Mouse (Mus musculus) thymus, postnatal 0 days (tissue): ENCODE measurements at regions not wholly inside any gene's neighbourhood (a gene's known extent, or its start where the extent isn't known, plus 50 kb on each side); places are given as distances from the start of the nearest gene placed in this dataset.

ENCODE experiments used
- DNase-seq: peaks from one replicate; pipeline ENCODE4 v3.0.0-alpha.2; 2015; ENCODE audit warnings: low spot score

GRCm38 (mm10) chr4:127862875-127863274, 107.9 kb downstream of the CK137956 start:
- no peak for DNase-seq

DNA sequence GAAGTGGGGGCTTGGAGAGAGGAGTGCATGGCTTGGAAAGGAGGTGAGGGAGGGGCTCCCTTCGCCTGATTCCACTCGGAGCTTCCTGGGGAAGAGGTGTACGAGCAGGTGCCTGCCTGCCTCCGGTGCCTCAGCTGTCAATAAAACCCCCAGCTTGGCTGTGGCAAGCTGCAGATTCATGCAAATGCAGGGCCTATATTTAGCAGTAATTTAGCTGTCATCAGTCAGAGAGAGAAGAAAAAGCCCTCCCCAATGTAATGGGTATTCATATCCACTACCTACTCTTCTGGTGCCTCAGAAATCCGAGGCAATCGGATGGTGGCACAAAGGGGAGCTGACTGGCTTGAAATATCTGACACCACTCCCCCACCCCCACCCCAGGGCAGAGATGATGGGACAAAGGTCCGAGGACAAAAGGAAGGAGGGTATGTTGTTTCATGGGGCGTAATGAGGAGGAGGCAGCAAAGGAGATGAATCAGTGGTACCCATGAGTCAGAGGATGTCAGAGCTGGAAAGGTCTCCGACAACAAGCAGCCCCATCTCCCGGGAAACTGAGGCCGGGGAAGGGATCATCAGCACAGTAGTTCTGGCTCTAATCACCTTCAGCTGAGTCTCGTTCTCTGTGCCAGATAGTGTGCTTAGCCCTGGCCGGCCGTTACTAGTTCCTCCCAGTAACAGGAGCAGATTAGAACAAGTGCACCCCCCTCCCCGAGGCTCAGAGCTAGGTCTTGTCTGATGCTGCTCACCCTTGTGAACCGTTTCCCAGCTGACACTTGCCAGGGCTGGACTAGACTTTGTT, 109.2 kb downstream of the CK137956 start:
- DNase-seq, result no peak

GRCm38 (mm10) chr4:127860271-127860670, 110.5 kb downstream of the CK137956 start:
- DNase-seq, result no peak

- no peak for DNase-seq
Observed at GRCm38 (mm10) chr4:127859505-127859904, 111.2 kb downstream of the CK137956 start.

- DNase-seq, result no peak
Observed at GRCm38 (mm10) chr4:127858566-127858965, 112.2 kb downstream of the CK137956 start.

DNA sequence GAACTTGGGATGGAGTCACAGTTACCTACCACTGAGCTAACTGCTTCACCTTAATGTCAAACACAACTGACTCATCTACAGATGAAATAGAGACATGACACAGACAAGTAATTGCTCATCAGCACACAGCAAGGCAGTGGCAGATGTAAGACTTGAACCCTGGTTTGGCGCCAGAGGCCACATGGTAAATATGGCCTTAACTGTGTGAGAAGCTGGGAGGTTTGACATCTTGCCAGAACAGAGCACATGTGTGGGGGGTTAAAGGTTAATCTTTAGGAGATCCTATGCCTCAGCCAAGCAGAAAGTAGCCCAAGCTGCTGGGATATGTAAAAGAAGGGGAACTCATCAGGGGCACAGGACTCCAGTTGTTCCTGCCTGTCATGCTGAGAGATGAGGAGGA, 114.9 kb downstream of the CK137956 start:
- no peak for DNase-seq

- DNase-seq, result no peak
Observed at GRCm38 (mm10) chr4:127854776-127855409, 115.9 kb downstream of the CK137956 start.

- DNase-seq, result no peak
Observed at GRCm38 (mm10) chr4:127849306-127849705, 121.4 kb downstream of the CK137956 start.

GRCm38 (mm10) chr4:127846321-127846720, 124.4 kb downstream of the CK137956 start:
- DNase-seq, result no peak

GRCm38 (mm10) chr4:127843421-127843820, 127.3 kb downstream of the CK137956 start:
- DNase-seq, result no peak

- DNase-seq, result no peak
Observed at GRCm38 (mm10) chr4:127833668-127834067, 137.1 kb downstream of the CK137956 start.

DNA sequence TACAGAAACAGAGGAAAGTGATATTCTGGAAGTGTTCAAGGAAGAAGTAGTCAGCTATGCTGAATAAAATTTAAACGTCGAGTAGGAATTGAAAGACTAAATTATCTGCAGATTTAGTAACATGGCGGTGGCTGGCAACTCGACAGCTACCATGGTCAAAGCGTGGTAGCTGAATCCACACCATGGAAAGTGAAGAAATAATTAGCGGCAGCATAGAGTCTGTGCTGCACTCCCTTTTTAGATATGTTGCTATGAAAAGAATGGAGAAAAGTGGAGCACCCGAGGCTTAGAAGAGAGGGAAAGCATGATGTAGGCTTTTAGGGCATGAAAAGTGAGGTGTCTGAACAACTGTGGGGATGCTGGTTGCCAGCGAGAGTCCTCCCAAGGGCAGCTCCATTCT, 143.8 kb downstream of the CK137956 start:
- no peak for DNase-seq

DNA sequence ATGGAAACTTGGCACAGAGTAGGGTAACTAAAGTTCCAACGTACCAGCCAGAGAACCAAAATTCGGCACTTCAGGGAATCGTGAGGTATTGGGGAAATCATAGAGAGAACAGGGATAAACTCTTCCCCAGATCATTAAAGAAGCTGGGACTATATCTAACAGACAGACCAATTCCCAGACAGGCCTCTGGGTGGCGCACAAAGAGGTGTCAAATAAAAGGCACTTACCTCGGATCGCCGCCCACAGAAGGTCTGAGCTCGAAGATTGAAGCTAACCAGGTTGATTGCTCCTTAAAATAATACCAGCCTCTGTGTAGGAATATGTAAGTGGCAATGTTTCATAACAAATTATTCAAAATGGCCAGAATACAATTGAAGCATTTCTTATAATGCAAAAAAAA, 151.2 kb downstream of the CK137956 start:
- no peak for DNase-seq

GRCm38 (mm10) chr4:127819009-127819408, 151.7 kb downstream of the CK137956 start:
- DNase-seq, result no peak

GRCm38 (mm10) chr4:127814631-127815030, 156.1 kb downstream of the CK137956 start:
- DNase-seq, result no peak

DNA sequence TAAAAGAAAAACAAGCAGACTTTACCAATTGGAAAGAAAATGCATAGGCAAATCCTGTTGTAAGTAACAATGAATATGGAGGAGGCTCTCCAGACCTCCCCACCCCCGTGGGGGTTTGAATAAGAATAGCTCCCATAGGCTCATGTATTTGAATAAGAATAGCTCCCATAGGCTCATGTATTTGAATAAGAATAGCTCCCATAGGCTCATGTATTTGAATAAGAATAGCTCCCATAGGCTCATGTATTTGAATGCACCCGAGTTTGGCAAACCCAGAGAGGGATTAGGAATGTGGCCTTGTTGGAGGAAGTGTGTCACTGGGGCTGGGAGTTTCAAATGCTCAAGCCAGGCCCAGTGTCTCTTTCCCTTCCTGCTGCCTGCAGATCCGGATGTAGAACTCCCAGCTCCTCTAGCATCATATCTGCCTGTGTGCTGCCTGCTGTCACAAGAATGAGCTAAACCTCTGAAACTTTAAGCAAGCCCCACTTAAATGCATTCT, 158.7 kb downstream of the CK137956 start:
- DNase-seq, result no peak

DNA sequence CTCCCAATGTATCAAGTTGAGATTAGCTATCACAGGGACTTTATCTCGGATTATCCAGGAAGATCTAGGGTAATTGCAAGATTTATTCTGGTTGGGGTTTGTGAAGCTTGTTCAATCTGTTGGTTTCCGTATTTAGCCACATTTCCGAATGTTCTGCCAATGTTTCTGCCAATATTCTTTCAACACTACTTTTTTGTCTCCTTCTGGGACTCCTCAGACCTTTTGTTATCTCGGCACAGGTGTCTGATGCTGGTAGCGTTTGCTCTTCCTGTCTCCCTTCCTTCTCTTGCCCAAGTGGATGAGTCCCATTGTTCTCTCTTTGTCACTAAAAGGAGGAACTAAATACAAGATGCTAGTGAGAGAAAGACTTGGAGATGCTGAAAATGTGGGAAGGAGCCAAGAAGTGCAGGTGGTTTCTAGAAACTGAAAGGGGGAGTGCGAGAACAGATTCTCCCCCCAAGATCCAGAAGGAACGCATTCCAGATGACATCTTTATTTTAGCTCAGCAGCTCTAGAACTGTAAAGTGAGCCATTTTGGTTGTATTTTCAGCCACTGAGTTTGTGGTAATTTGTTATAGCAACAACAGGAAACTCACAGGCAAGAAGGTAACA, 159.7 kb downstream of the CK137956 start:
- DNase-seq, result no peak

DNA sequence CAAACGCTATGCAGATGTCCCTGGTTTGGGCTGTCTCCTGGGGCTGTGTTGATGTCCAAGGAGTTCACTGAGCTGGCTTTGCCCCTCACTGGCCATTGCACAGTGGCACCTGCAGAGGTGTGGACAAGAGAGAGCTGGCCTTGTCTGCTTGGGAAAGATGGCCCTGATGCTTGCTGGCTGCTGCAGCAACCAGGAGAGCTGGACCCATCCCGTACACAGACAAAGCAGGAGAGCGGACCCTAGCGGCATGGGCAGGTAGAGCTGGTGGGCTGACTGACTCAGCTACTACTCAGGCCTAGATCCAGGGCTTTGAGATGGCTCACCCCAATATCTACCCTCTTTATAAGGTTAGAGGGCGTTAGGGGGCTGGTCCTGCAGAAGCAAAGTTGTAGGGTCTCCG, 161.7 kb downstream of the CK137956 start:
- no peak for DNase-seq

- DNase-seq, result no peak
Observed at GRCm38 (mm10) chr4:127789206-127789605, 181.5 kb downstream of the CK137956 start.

- no peak for DNase-seq
Observed at GRCm38 (mm10) chr4:127785786-127786185, 185.0 kb downstream of the CK137956 start.

DNA sequence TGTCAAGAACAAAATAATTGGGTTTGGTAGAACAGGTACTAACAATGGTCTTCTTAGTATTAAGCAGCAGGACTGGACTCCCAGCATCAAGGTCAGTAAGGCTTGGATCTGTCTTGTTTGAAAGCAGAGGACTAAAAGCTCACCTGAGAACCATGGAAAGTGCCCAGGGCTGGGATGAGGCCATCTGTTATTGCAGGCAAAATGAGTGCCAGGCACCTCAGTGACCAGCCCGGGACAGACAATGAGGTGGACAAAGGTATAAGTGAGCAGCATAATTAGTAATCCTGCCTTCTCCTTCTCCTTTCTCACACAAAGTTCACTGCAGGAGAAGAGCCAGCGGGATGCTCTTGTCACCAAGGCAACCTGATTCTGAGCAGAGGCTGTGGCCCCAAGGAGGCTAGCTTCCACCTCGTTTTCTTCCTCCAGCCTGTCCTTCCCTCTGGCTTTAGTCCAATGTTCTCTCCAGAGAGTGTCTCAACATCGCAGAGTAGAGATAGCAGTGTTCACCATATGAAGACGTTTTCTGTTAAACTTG, 198.7 kb downstream of the CK137956 start:
- no peak for DNase-seq

DNA sequence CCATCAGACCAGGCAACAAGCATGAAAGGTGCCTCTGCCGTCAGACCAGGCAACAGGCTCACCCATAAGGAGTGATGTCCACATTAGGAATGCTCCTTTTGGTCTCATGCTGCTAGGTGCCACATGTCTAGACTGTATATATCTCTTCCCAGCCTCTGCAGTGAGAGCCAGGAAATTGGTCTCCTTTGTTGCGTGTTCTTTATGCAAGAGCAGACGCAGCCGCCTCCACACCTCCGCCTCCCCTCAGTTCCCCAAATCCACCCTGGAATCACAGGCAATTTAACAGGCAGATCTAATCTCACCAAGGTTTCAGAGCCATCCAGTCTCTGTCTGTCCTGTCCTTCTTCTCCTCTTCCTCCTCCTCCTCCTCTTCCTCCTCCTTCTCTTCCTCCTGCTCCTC, 207.0 kb downstream of the CK137956 start:
- DNase-seq, result no peak
